Mouse (Mus musculus) activated CD4-positive, CD25-positive, alpha-beta regulatory T cell, adult 4 months (primary cell): ENCODE data around the gene Zfp446. TPM values are rescaled to one million over a fixed set of nuclear protein-coding genes. Genes with fewer than 3 reads are reported as not detected.
"Not testable (repeated sequence)": the region's sequence is repeated elsewhere in the genome, so short reads cannot be mapped to it uniquely, and the experiment has no call there.

ENCODE experiments used
- ATAC-seq: one replicate; pipeline ENCODE4 v1.8.0; 2017
- polyA plus RNA-seq, 2 experiments: library from polyadenylated mRNA; unstranded; fragments of 100-300 nt; shearing (Covaris generic); gene quantifications; one replicate each; pipeline ENCODE4 v1.2.1; 2017

Gene Zfp446
- 1 to 10 TPM; 2.6 to 3.3 TPM for polyA plus RNA-seq

DNA sequence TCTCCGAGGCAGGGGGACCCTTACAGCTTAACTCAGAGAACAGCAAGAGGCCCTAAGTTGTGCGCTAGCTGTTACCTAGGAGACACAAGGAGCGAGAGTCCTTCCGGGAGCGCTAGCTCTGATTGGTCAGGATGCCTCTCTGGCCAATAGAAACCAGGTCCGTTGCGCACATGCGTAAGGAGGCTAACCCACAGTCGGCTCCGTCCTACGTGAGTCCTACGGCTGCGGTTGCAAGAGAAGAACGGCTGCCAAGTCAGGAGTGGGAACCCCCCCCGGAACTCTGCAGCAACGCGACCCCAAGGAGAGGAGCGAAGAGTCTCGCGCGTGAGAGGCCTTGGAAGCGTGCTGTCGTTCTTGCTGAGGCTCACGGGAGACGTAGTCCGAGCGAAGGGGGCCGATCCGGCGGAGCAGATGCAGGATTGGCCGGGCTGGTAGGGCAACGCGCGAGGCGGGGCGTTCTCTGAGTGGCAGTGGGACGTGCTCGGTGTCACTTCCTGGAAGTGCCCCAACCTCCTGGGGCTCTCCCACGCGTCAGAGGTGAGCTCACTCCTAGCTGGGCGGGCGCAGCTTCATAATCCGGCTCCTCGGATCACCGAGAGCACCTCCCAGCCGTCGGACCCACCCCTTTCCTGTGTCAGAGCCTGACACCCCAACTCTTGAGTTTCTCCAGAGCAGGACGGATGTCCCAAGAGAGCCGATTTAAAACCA lies at the start of gene Zfp446:
Gene Zfp446, plus strand, starts transcription at position 167 of the 708 bp plus-strand sequence.
- peak; percentile 95 for ATAC-seq

DNA sequence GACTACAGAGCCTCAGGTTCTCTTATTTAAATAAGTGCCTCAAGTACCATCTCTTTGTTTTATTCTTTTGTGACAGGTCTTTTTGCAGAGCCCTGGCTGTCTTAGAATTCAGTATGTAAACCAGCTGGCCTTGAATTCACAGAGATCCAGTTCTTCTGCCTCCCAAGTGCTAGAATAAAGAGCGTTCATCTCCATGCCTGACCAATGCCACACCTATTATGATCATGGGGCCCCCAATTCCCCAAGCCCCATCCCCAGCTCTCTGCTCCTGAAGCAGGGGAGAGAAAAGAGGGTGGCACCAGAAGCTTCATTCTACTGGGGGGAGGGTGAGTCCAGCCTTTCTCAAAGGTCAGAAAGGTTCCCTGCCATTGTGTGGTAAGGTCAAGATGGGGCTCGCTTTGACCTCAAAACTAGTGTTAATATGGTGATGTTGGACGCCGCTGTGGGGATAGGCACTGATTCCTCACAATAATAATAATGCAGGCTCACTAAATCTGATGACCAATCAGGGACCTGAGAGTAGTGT lies 44.0 kb upstream of the Zfp446 start:
- no peak for ATAC-seq

- ATAC-seq: no peak
Measured at GRCm38 (mm10) chr7:12934808-12935207, 42.8 kb upstream of the Zfp446 start.

DNA sequence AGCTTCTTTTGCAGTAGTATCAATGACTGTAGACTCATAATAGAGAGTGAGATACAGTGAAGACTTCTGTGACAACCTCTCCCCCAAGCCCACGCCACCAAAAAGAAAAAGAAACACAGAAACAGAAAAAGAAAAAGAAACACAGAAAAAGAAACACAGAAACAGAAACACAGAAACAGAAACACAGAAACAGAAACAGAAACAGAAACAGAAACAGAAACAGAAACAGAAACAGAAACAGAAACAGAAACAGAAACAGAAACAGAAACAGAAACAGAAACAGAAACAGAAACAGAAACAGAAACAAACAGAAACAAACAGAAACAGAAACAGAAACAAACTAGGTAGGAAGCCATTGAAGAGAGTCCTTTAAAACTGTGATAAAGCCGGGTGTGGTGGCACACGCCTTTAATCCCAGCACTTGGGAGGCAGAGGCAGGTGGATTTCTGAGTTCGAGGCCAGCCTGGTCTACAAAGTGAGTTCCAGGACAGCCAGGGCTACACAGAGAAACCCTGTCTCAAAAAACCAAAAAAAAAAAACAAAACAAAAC lies 40.3 kb upstream of the Zfp446 start:
- ATAC-seq: not testable (repeated sequence)

GRCm38 (mm10) chr7:12940599-12940998 lies 37.0 kb upstream of the Zfp446 start:
- no peak for ATAC-seq

- ATAC-seq: peak; percentile 75
Measured at GRCm38 (mm10) chr7:12943488-12943887, 34.2 kb upstream of the Zfp446 start.

- ATAC-seq: peak; percentile 98
Measured at GRCm38 (mm10) chr7:12949032-12949871, 28.4 kb upstream of the Zfp446 start.

GRCm38 (mm10) chr7:12949872-12950229 lies 27.8 kb upstream of the Zfp446 start:
- peak; percentile 20 for ATAC-seq

DNA sequence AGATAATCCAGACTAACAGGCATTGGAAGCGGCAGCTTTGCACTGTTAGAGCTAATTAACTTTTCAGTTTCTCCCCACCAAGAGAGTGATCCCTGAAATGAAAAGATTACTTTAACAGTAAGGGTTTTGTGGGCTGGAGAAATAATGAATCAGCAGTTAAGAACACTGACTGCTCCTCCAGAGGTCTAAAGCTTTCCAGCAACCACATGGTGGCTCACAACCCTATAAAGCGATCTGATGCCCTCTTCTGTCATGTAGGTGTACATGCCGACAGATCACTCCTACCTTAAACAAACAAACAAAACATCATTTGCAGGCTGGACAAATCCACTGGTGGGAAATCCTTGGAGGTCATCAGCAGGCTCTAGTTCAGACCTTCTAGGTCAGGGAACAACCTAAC lies 22.8 kb upstream of the Zfp446 start:
- no peak for ATAC-seq

DNA sequence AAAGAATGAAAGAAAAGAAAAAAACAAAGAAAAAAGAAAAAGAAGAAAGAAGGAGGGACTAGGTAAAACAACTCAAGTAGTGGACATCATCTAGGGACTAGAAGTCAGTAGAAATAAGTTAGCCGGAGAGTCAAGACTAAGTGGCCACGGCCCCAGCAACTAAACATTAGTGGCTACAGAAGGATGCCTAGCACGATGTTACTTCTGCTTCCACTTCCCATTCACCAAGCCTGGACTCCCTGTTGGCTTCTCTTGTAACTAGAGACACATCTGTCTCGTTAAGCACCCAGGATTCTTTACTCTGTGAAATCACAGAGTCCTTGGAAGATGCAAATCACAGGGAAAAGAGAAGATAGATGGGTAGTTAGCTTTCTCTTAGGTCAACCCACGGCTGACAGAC lies 20.1 kb upstream of the Zfp446 start:
- ATAC-seq: no peak

DNA sequence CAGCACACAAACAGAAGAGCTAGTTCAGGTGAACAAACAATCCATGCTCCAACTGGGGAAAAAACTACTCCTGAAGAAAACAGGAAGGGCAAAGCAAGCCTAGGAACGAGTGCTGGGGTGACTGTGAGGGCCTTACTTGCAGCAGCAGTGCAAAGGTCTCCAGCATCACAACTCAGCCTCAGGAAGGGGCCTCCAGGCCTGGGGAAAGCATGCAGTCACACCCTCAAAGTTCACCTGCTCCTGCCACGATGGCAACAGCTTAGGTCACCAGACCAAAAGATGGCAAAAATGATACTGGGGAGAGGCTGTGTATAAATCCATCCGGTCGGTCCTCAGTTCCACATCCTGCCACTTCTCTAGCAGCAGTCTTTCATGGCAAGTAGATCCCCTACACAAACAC lies 18.7 kb upstream of the Zfp446 start:
- no peak for ATAC-seq

GRCm38 (mm10) chr7:12959718-12960117 lies 17.9 kb upstream of the Zfp446 start:
- no peak for ATAC-seq

- ATAC-seq: peak; percentile 70
Measured at GRCm38 (mm10) chr7:12961511-12962141, 16.0 kb upstream of the Zfp446 start.

DNA sequence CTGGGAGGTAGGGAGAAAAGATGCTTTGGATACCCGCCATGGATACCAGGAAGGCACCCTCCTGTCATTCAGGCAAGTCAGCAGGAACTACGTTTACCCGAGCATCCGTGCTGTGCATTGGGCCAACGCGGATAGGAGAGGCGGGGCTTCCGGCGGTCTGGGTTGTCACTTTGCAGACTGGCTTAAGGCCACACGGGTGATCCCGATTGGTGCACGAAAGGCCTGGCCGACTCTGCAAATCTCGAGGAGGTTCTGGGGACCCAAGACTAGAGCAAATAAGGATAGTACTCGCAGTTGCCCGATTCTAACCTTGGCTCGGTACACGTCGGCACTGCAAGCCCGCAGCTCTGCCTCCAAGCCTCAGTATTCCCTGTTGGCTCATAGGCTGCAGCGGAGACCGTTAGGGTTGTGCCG lies 12.0 kb upstream of the Zfp446 start, which contains the start of gene Zfp324:
Gene Zfp324, plus strand, starts transcription at position 161 of the 414 bp plus-strand sequence.
- ATAC-seq: peak; percentile 84

GRCm38 (mm10) chr7:12966104-12966845 lies 11.4 kb upstream of the Zfp446 start:
- ATAC-seq: peak; percentile 26

DNA sequence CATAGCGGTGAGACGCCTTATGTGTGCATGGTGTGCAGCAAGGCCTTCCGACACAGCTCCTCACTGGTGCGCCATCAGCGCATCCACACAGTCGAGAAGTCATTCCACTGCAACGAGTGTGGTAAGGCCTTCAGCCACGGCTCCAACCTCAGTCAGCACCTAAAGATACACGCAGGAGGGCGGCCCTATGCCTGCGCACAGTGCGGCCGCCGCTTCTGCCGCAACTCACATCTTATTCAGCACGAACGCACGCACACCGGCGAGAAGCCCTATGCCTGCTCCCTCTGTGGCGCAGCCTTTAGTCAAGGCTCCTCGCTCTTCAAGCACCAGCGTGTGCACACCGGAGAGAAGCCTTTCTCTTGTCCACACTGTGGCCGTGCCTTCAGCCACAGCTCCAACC lies 6.7 kb upstream of the Zfp446 start:
- no peak for ATAC-seq

GRCm38 (mm10) chr7:12978931-12979722 lies 1.5 kb downstream of the Zfp446 start:
- no peak for ATAC-seq

- no peak for ATAC-seq
Measured at GRCm38 (mm10) chr7:12979776-12980175, 2.1 kb downstream of the Zfp446 start.

GRCm38 (mm10) chr7:12980291-12980690 lies 2.6 kb downstream of the Zfp446 start:
- ATAC-seq: no peak

DNA sequence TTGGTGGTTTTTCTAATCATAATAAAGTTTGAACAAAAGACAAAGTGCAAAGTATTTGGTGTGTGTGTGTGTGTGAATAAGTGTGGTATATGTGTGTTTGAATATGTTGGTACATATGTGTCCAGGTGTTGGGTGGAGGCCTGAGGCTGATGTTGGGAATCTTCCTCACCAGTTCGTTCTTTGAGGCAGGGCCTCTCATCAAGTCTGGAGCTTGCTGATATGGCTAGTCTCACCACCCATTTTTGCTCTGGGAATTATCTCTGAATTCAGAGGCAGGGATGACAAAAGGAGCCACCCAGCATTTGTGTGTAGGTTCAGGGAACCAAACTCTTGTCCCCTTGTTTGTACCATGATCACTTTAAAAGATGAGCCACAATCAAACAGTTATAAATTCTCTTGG lies 8.1 kb downstream of the Zfp446 start:
- no peak for ATAC-seq

GRCm38 (mm10) chr7:12986906-12987305 lies 9.3 kb downstream of the Zfp446 start:
- no peak for ATAC-seq
